Mouse (Mus musculus) large intestine, adult 2 months (tissue): Measurements from ENCODE around the gene Wdr76. TPM values are rescaled to one million over a fixed set of nuclear protein-coding genes. Genes with fewer than 3 reads are reported as not detected.

Source experiments
- DNase-seq: peaks from one replicate; pipeline ENCODE4 v3.0.0-alpha.2; 2012; ENCODE audit warnings: low read depth, low spot score
- WGBS: fragments of 180-500 bp; shearing (Covaris S2); methylation state at CpG from one replicate; pipeline ENCODE4 v1.1.7; 2018; 5-methylcytosine and 5-hydroxymethylcytosine counted together
- polyA plus RNA-seq: library from polyadenylated mRNA; depleted of rRNA; stranded (reverse); fragments of >200 nt; gene quantifications from 2 replicates; pipeline ENCODE4 v1.2.3, GENCODE M21; 2012; rRNA removed

Gene Wdr76
- polyA plus RNA-seq, 1 experiment = 3.7 TPM

DNA sequence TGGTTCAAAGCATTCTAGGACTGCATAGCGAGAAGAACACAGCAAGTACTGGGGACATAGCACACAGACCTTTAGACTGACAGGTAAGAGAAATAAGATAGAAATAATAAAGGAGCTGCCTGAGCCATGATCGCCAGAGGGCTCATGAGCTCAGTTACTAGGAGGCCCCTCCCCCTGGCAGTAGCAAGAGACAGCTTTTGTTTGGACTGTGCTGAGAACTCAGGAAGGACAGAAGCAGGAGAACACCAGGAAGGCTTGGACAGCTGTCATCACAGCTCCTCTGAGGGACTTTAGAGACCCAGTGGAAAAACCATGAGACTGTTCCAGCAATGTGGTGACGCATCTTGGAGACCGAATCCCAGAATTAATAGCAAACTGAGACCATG is 81.8 kb downstream of the Wdr76 start:
- WGBS = 57% methylated on average over 4 of the region's 4 CpGs
- no peak for DNase-seq

DNA sequence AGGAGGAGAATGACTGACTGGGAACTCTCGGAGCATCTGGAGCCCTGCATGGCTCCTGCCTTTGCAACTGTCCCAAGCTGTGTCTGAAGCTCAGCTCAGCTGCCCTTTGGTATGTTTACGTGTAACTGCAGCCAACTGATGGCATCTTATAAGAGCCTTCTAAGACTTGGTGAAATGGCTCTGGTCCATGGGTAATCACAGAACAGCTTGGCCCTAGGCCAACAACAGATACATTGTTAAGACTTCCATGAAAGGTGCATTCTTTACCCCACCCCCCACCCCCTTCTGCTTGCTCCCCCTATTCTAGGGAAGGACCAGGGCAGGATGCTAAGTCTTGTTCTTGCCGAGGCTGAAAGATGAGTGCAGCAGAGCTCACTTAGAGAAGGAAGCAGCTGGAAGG is 87.6 kb downstream of the Wdr76 start:
- DNase-seq = no peak
- 23% methylated on average over 3 of the region's 3 CpGs for WGBS

Other genes starting within 250 kb of the Wdr76 start
- 13.1 and 14.6 TPM in 2 replicates for gene Trp53bp1, start 235.3 kb upstream of the Wdr76 start, polyA plus RNA-seq
- 1.5 and 4.1 TPM in 2 replicates for gene Map1a, start 217.1 kb upstream of the Wdr76 start, polyA plus RNA-seq
- gene Ppip5k1, start 151.3 kb upstream of the Wdr76 start, polyA plus RNA-seq = 27.1 and 52.3 TPM in 2 replicates
- gene Ckmt1, start 149.0 kb upstream of the Wdr76 start, polyA plus RNA-seq = 912 and 1,609 TPM in 2 replicates
- 0.19 and 0.41 TPM in 2 replicates for gene Strc, start 119.6 kb upstream of the Wdr76 start, polyA plus RNA-seq
- 405 and 622 TPM in 2 replicates for gene Pdia3, start 92.9 kb upstream of the Wdr76 start, polyA plus RNA-seq
- 1.1 and 1.3 TPM in 2 replicates for gene Catsper2, start 92.9 kb upstream of the Wdr76 start, polyA plus RNA-seq
- 4.1 and 4.7 TPM in 2 replicates for gene Ell3, start 62.4 kb upstream of the Wdr76 start, polyA plus RNA-seq
- gene Serf2, start 57.5 kb upstream of the Wdr76 start, polyA plus RNA-seq = 399 and 485 TPM in 2 replicates
- 6.8 and 7.5 TPM in 2 replicates for gene Hypk, start 53.4 kb upstream of the Wdr76 start, polyA plus RNA-seq
- gene Serinc4, start 49.9 kb upstream of the Wdr76 start, polyA plus RNA-seq = 0.16 and 0.30 TPM in 2 replicates
- gene Mfap1b, start 32.7 kb upstream of the Wdr76 start, polyA plus RNA-seq = 2.4 and 2.9 TPM in 2 replicates
- 2.9 TPM in 2 replicates for gene Mfap1a, start 58 bp upstream of the Wdr76 start, polyA plus RNA-seq